Mouse (Mus musculus) intestine, embryonic 15.5 days (tissue): ENCODE data around the gene Olfr786. TPM values are rescaled to one million over a fixed set of nuclear protein-coding genes. Genes with fewer than 3 reads are reported as not detected.

Source experiments
- ATAC-seq: fragments of 200-750 bp; cut with Nextera tagmentation; 2 replicates; pipeline ENCODE4 v1.8.0; 2017; ENCODE audit warnings: moderate TSS enrichment, moderate library complexity
- H3K27ac ChIP-seq: fragments of 300-500 bp; sonication (generic); 2 replicates; pipeline ENCODE4 v1.5.1; 2015; ENCODE audit warnings: mild to moderate bottlenecking, inconsistent platforms
- H3K27me3 ChIP-seq: fragments of 300-500 bp; sonication (generic); replicated peaks from 2 replicates; pipeline ENCODE4 v1.6.1; 2015; ENCODE audit warnings: inconsistent platforms
- H3K36me3 ChIP-seq: fragments of 300-500 bp; sonication (generic); 2 replicates; pipeline ENCODE4 v1.6.1; 2015; ENCODE audit warnings: inconsistent platforms
- H3K4me1 ChIP-seq: fragments of 300-500 bp; sonication (generic); replicated peaks from 2 replicates; pipeline ENCODE4 v1.6.1; 2015; ENCODE audit warnings: inconsistent platforms
- H3K4me2 ChIP-seq: fragments of 300-500 bp; sonication (generic); replicated peaks from 2 replicates; pipeline ENCODE4 v1.6.1; 2015; ENCODE audit warnings: mild to moderate bottlenecking, inconsistent platforms
- H3K4me3 ChIP-seq: fragments of 300-500 bp; sonication (generic); replicated peaks from 2 replicates; pipeline ENCODE4 v1.5.1; 2015; ENCODE audit warnings: inconsistent platforms
- H3K9ac ChIP-seq: fragments of 300-500 bp; sonication (generic); 2 replicates; pipeline ENCODE4 v1.6.1; 2015; ENCODE audit warnings: inconsistent platforms
- H3K9me3 ChIP-seq: fragments of 300-500 bp; sonication (generic); 2 replicates; pipeline ENCODE4 v1.6.1; 2016; ENCODE audit warnings: inconsistent platforms
- WGBS: fragments of 180-500 bp; shearing (Covaris S2); methylation state at CpG from one replicate; pipeline ENCODE4 v1.1.7; 2015; 5-methylcytosine and 5-hydroxymethylcytosine counted together
- polyA plus RNA-seq: library from polyadenylated mRNA; unstranded; fragments of >200 nt; fragmentation: Nextera tagmentation; extraction: Ambion mirVana; gene quantifications from 2 replicates; pipeline ENCODE4 v1.2.1, GENCODE M21; 2015

Gene Olfr786
- not detected in 2 replicates for polyA plus RNA-seq

DNA sequence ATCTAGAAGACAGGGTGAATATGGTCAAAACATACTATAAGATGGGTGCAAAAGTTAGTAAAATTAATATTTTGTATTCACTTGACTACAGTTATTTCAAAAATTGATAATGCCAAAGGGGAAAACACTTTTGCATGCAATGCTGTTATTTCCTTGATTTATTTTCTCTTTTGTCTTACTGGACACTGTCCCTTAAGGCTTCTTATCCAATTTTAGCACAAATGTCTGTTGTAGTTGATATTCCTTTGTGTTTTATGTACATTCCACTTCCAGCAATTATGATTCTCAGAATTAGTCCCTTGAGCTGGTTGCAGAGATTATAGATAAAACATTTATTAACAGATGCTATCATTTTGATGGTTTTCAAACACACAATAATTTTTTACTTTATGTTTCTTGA, at the start of gene Olfr786:
Gene Olfr786, plus strand, starts transcription at position 301 of the 400 bp plus-strand sequence.
- no peaks in the 10 kb centered on the region for H3K4me1 ChIP-seq
- no peak within 1 kb of the TSS for H3K4me3 ChIP-seq
- no peak for ATAC-seq
- no peak within 1 kb of the TSS for H3K27ac ChIP-seq
- H3K9me3 ChIP-seq: no peaks in the 10 kb centered on the region
- no peak within 1 kb of the TSS for H3K4me2 ChIP-seq
- H3K36me3 ChIP-seq: no peaks in the 10 kb centered on the region
- H3K9ac ChIP-seq: no peak within 1 kb of the TSS
- no peaks in the 10 kb centered on the region for H3K27me3 ChIP-seq

GRCm38 (mm10) chr10:129383783-129384182, 43.3 kb upstream of the Olfr786 start, which contains the start of gene Olfr784:
Olfr784 (plus strand) TSS chr10:129384083.
- no peaks in the 10 kb centered on the region for H3K27me3 ChIP-seq
- no peak within 1 kb of the TSS for H3K4me2 ChIP-seq
- H3K9me3 ChIP-seq: no peaks in the 10 kb centered on the region
- no peak within 1 kb of the TSS for H3K27ac ChIP-seq
- no peak for ATAC-seq
- no peak within 1 kb of the TSS for H3K9ac ChIP-seq
- H3K4me1 ChIP-seq: no peaks in the 10 kb centered on the region
- no peaks in the 10 kb centered on the region for H3K36me3 ChIP-seq
- H3K4me3 ChIP-seq: no peak within 1 kb of the TSS

DNA sequence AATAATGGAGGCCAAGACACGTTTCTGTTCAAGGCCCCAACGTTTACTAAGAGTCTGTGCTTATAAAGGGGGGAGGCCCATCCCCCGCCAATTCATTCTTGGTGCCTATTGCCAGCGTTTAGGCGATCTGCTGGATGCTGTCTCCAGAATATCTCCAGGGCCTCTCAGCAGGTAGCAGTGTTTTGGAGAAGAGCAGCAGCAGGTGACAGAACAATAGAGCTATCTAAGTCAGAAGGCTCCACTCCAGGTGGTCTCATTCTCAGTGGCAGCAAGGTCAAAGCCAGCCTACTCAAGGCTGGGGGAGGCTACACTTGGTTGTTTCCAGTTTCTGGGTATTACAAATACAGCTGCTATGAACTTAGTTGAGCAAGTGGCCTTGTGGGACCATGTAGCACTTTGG, 26.2 kb upstream of the Olfr786 start:
- ATAC-seq: no peak
- 52% methylated on average over 5 of the region's 5 CpGs for WGBS
- Histone ChIP-seq H3K27ac (no peak overlapping the region), H3K9ac (no peak overlapping the region), H3K4me2 (no peak overlapping the region), H3K4me3 (no peak overlapping the region), H3K4me1 (no peaks in the 10 kb centered on the region), H3K9me3 (no peaks in the 10 kb centered on the region), H3K36me3 (no peaks in the 10 kb centered on the region), H3K27me3 (no peaks in the 10 kb centered on the region)

DNA sequence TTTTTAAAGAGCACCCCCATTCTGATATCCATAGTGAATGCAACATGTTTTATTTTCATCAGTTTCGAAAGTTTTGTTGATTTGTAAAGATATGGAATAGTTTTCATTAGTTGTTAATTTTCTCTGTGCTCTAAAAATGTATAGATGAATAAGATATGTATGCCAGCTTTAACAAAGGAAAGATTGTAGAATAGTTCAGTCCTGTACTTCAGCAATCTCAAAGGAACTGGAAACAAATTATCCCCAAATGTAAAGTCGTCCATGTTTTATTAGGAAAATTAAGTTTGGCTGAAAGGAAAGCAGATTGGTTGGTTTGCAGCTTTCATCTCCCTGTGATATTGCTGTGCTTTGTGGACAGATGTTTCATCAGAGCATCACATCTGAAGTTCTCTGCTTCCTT, 22.0 kb upstream of the Olfr786 start, which contains the start of gene Olfr785:
Gene Olfr785, plus strand, starts transcription at position 301 of the 400 bp plus-strand sequence.
- Histone ChIP-seq H3K4me2 (no peak within 1 kb of the TSS), H3K36me3 (no peaks in the 10 kb centered on the region), H3K27me3 (no peaks in the 10 kb centered on the region), H3K9ac (no peak within 1 kb of the TSS), H3K27ac (no peak within 1 kb of the TSS), H3K9me3 (no peaks in the 10 kb centered on the region), H3K4me3 (no peak within 1 kb of the TSS), H3K4me1 (no peaks in the 10 kb centered on the region)
- WGBS: 75% methylated on average over 2 of the region's 2 CpGs
- ATAC-seq: no peak

DNA sequence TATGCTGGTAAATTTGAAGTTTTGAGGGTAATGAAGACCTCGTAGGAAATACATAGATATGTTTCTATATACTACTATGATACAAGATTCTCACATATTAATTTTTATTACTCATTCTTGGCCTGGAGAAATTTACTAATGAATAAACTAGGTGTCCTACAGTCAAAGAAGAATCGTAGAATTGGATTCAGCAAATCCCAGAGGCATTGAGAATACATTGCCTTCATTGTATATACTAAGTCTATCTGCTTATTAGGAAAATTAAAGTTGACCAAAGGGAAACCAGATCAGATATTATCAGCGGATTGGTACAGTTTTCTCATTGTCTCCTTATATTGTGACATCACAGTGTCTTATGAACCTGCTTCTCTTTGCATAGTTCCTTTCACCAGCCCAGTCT, 34.5 kb downstream of the Olfr786 start, which contains the start of gene Olfr787:
Gene Olfr787, plus strand, starts transcription at position 301 of the 400 bp plus-strand sequence.
- H3K27ac ChIP-seq: no peak within 1 kb of the TSS
- no peaks in the 10 kb centered on the region for H3K36me3 ChIP-seq
- ATAC-seq: no peak
- H3K27me3 ChIP-seq: no peaks in the 10 kb centered on the region
- H3K9me3 ChIP-seq: no peaks in the 10 kb centered on the region
- WGBS: 88% methylated on average over 3 of the region's 3 CpGs
- H3K9ac ChIP-seq: no peak within 1 kb of the TSS
- no peaks in the 10 kb centered on the region for H3K4me1 ChIP-seq
- no peak within 1 kb of the TSS for H3K4me3 ChIP-seq
- no peak within 1 kb of the TSS for H3K4me2 ChIP-seq

DNA sequence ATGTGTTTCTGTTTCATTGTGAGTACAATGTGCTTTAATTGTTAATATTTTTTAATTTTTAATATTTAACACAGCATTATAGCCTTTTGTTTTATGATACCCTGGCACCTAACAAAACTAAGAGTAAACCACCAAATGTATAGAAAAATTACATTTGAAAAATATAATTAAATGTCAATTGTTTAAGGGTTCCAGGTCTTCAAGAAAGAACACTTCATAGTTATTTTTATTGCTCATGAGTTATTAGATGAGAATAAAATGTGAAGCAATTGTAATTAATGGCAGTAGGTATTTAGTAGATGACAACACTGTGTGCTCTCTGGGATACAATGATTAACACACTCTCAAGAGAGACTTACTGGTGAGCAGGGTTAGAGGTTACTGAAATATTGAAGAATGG, 43.6 kb downstream of the Olfr786 start, which contains the start of gene Olfr788:
Gene Olfr788, plus strand, starts transcription at position 301 of the 400 bp plus-strand sequence.
- Histone ChIP-seq H3K9ac (no peak within 1 kb of the TSS), H3K9me3 (no peaks in the 10 kb centered on the region), H3K36me3 (no peaks in the 10 kb centered on the region), H3K4me1 (no peaks in the 10 kb centered on the region), H3K4me2 (no peak within 1 kb of the TSS), H3K27me3 (no peaks in the 10 kb centered on the region), H3K4me3 (no peak within 1 kb of the TSS), H3K27ac (no peak within 1 kb of the TSS)
- no peak for ATAC-seq

DNA sequence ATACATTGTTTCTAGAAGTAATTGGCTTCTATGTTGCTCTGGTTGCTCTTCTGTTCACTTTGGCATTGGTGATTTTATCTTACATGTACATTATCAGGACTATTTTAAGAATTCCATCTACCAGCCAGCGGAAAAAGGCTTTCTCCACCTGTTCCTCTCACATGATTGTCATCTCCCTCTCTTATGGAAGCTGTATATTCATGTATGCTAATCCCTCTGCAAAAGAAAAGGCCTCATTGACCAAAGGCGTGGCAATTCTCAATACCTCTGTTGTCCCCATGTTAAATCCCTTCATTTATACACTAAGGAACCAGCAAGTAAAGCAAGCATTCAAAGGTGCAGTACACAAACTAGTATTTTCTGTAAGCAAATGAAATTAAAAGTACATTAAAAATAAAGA, 46.1 kb downstream of the Olfr786 start:
- Histone ChIP-seq H3K27me3 (no peaks in the 10 kb centered on the region), H3K36me3 (no peaks in the 10 kb centered on the region), H3K4me1 (no peaks in the 10 kb centered on the region), H3K9ac (no peak overlapping the region), H3K9me3 (no peaks in the 10 kb centered on the region), H3K27ac (no peak overlapping the region), H3K4me3 (no peak overlapping the region), H3K4me2 (no peak overlapping the region)
- no peak for ATAC-seq
- 61% methylated on average over 2 of the region's 2 CpGs for WGBS

- no peaks in the 10 kb centered on the region for H3K4me1 ChIP-seq
- H3K36me3 ChIP-seq: no peaks in the 10 kb centered on the region
- H3K9ac ChIP-seq: no peak overlapping the region
- H3K4me2 ChIP-seq: no peak overlapping the region
- ATAC-seq: no peak
- H3K27ac ChIP-seq: no peak overlapping the region
- no peaks in the 10 kb centered on the region for H3K9me3 ChIP-seq
- H3K4me3 ChIP-seq: no peak overlapping the region
- H3K27me3 ChIP-seq: no peaks in the 10 kb centered on the region
These were observed 46.6 kb downstream of the Olfr786 start for GRCm38 (mm10) chr10:129473723-129474122.

- Histone ChIP-seq H3K9me3 (no peaks in the 10 kb centered on the region), H3K4me3 (no peak within 1 kb of the TSS), H3K9ac (no peak within 1 kb of the TSS), H3K27me3 (no peaks in the 10 kb centered on the region), H3K4me1 (no peaks in the 10 kb centered on the region), H3K36me3 (no peaks in the 10 kb centered on the region), H3K27ac (no peak within 1 kb of the TSS), H3K4me2 (no peak within 1 kb of the TSS)
- ATAC-seq: no peak
- WGBS: 57% methylated on average over 2 of the region's 2 CpGs
These were observed 57.3 kb downstream of the Olfr786 start, which contains the start of gene Olfr789 for GRCm38 (mm10) chr10:129484452-129484851. Olfr789 (plus strand) TSS chr10:129484752.

Other genes starting within 250 kb of the Olfr786 start
- gene Olfr772, start 249.4 kb upstream of the Olfr786 start, polyA plus RNA-seq: not detected in 2 replicates
- gene Olfr773, start 239.9 kb upstream of the Olfr786 start, polyA plus RNA-seq: not detected in 2 replicates
- gene Olfr774, start 191.1 kb upstream of the Olfr786 start, polyA plus RNA-seq: not detected in 2 replicates
- gene Olfr775, start 178.9 kb upstream of the Olfr786 start, polyA plus RNA-seq: not detected in 2 replicates
- gene Olfr776, start 168.2 kb upstream of the Olfr786 start, polyA plus RNA-seq: not detected in 2 replicates
- not detected in 2 replicates for gene Olfr777, start 155.8 kb upstream of the Olfr786 start, polyA plus RNA-seq
- gene Olfr780, start 109.2 kb upstream of the Olfr786 start, polyA plus RNA-seq: not detected in 2 replicates
- not detected in 2 replicates for gene Olfr781, start 98.5 kb upstream of the Olfr786 start, polyA plus RNA-seq
- not detected in 2 replicates for gene Olfr782, start 78.5 kb upstream of the Olfr786 start, polyA plus RNA-seq
- gene Olfr784, start 43.2 kb upstream of the Olfr786 start, polyA plus RNA-seq: 0.09 TPM in 1 of 2 replicates, not detected in the other
- not detected in 2 replicates for gene Olfr785, start 21.9 kb upstream of the Olfr786 start, polyA plus RNA-seq
- gene Olfr787, start 34.6 kb downstream of the Olfr786 start, polyA plus RNA-seq: not detected in 2 replicates
- gene Olfr788, start 43.7 kb downstream of the Olfr786 start, polyA plus RNA-seq: not detected in 2 replicates
- not detected in 2 replicates for gene Olfr789, start 57.4 kb downstream of the Olfr786 start, polyA plus RNA-seq
- not detected in 2 replicates for gene Olfr790, start 71.2 kb downstream of the Olfr786 start, polyA plus RNA-seq
- not detected in 2 replicates for gene Olfr791, start 94.5 kb downstream of the Olfr786 start, polyA plus RNA-seq
- gene Olfr792, start 111.9 kb downstream of the Olfr786 start, polyA plus RNA-seq: not detected in 2 replicates
- not detected in 2 replicates for gene Olfr794, start 140.3 kb downstream of the Olfr786 start, polyA plus RNA-seq
- not detected in 2 replicates for gene Olfr796, start 185.3 kb downstream of the Olfr786 start, polyA plus RNA-seq
- gene Olfr798, start 200.6 kb downstream of the Olfr786 start, polyA plus RNA-seq: not detected in 2 replicates
- gene Olfr799, start 210.2 kb downstream of the Olfr786 start, polyA plus RNA-seq: not detected in 2 replicates
- not detected in 2 replicates for gene Olfr800, start 230.4 kb downstream of the Olfr786 start, polyA plus RNA-seq
- not detected in 2 replicates for gene Olfr801, start 246.6 kb downstream of the Olfr786 start, polyA plus RNA-seq